Mouse (Mus musculus): ENCODE measurements around the gene Fkbp6. TPM values are rescaled to one million over a fixed set of nuclear protein-coding genes. Genes with fewer than 3 reads are reported as not detected.

Fkbp6 gene
- polyA plus RNA-seq, 1 experiment from 2014 or later = 0.41 TPM

DNA sequence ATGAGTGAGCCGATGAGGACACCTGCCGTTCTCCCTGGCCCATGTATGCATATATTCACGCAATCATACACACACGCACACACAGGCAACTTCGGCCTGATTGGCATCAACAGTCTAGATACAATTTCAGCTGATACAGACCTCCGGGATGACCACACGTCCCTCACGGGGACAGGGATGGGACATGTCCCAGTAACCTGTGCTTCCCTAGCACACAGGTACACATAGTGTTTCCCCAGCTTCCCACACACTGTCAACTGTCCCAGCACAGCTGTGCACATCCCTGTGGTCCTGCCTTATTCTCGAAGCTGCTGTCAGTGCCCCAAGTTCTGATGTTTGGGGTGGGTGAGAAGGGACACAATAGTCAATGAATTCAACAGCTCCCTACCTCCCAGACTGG lies 102.5 kb downstream of the Fkbp6 start:
- no peak for ATAC-seq (ENCODE audit: insufficient read depth, low FRiP score, low read depth)
- Histone ChIP-seq H3K36me3 (peaks cover 38% of the 10 kb centered on the region), H3K4me1 (peaks cover 12% of the 10 kb centered on the region), H3K9me3 (no peaks in the 10 kb centered on the region), H3K4me3 (replicated peaks) (no peak overlapping the region), H3K27ac (no peak overlapping the region), H3K4me2 (no peak overlapping the region), H3K9ac (no peak overlapping the region), H3K27me3 (replicated peaks) (peaks cover 25% of the 10 kb centered on the region)
- 66% methylated on average over 9 of the region's 9 CpGs for WGBS

DNA sequence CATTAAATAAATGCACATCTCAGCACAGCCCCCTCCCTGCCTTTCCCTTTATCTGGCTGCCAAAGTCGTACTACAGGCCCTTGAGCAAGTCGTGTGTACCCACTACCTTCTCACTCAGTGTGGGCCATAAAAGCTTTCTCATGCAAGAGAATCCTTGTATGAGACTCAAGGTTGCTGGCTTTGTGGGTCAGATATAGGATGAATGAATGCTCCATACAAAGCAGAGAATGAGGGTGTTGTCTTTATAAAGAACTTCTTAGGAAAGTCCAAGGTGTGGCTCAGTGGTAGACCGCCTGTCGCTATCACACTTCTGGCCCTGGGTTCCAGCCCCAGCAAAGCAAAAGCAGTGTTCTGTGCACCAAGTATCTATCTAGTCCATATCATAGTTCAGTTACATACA lies 103.3 kb downstream of the Fkbp6 start:
- no peak for ATAC-seq (ENCODE audit: insufficient read depth, low FRiP score, low read depth)
- Histone ChIP-seq H3K4me2 (no peak overlapping the region), H3K4me3 (replicated peaks) (no peak overlapping the region), H3K9ac (no peak overlapping the region), H3K4me1 (peaks cover 12% of the 10 kb centered on the region), H3K27me3 (replicated peaks) (peaks cover 25% of the 10 kb centered on the region), H3K36me3 (peaks cover 46% of the 10 kb centered on the region), H3K27ac (no peak overlapping the region), H3K9me3 (no peaks in the 10 kb centered on the region)
- WGBS = 65% methylated on average over 4 of the region's 4 CpGs

DNA sequence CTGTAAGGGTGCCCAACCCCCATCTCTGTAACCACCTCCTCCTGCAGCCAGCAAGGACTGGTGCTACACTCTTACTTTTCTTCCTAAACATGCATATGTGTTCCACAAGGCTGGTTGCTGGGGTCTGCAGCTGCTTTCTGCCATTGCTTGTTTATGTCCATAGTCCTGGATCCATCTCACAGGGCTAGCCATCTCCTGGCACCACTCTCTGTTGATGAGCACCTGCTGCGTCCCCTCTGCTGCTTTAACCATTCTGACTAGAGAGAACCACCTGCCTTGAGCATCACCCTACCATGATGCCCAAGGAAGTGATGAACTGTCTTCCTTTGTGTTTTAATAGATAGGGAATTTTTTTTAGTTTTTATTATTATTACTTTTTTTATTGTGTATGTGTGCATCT lies 106.7 kb downstream of the Fkbp6 start:
- H3K36me3 ChIP-seq = peaks cover 77% of the 10 kb centered on the region
- WGBS = 89% methylated on average over 1 of the region's 1 CpGs

DNA sequence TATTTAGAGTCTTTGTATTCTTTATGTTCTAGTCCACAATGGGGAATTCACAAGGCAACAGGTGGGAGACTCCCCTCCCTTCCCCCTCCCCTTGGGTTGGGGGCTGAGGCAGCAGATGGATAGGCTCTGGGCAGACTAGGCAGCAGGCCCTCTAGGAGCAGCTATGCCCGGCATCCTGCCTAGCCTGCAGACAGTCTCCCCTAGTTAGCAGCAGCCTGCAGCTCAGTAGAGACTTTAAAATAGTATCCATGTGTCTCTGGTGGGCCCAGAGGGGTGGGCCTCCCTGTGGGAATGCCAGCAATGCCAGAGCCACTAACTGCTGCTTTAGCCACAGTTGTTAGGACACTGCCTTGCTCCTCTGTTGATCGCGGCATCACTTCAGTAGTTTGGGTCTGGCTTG lies 107.2 kb downstream of the Fkbp6 start:
- no peak overlapping the region for H3K4me2 ChIP-seq
- no peak overlapping the region for H3K27ac ChIP-seq
- 85% methylated on average over 3 of the region's 3 CpGs for WGBS
- no peaks in the 10 kb centered on the region for H3K9me3 ChIP-seq
- no peaks in the 10 kb centered on the region for H3K4me1 ChIP-seq
- ATAC-seq (ENCODE audit: insufficient read depth, low FRiP score, low read depth) = no peak
- no peak overlapping the region for H3K4me3 ChIP-seq (replicated peaks)
- no peak overlapping the region for H3K9ac ChIP-seq
- no peaks in the 10 kb centered on the region for H3K27me3 ChIP-seq (replicated peaks)
- H3K36me3 ChIP-seq = peaks cover 77% of the 10 kb centered on the region

More for the DNA sequence above, 106.7 kb downstream of the Fkbp6 start:
- no peak for ATAC-seq (ENCODE audit: insufficient read depth, low FRiP score, low read depth)
- Histone ChIP-seq H3K4me3 (replicated peaks) (no peak overlapping the region), H3K9ac (no peak overlapping the region), H3K27me3 (replicated peaks) (no peaks in the 10 kb centered on the region), H3K4me2 (no peak overlapping the region), H3K4me1 (no peaks in the 10 kb centered on the region), H3K9me3 (no peaks in the 10 kb centered on the region), H3K27ac (no peak overlapping the region)

DNA sequence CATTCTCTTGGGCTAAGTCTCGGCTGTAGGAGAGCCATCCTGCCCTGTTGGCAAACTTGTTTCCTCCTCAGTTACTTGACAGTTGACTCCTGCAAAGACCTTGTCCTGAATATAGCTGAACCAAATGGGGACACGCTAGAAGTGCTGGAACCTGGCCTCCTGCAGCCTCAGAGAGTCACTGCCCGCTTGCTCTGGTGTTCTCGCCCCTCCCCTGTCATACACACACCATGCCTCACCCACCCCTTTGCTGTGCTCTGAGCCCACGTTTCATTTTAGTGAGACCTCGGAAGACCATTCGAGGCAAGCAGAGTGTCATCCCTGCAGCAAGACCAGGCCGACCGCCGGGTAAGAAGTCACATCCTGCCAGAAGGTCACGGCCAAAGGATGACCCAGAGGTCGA lies 107.7 kb downstream of the Fkbp6 start:
- no peak overlapping the region for H3K27ac ChIP-seq
- peaks cover 78% of the 10 kb centered on the region for H3K36me3 ChIP-seq
- H3K4me1 ChIP-seq = no peaks in the 10 kb centered on the region
- WGBS = 82% methylated on average over 12 of the region's 12 CpGs
- H3K9me3 ChIP-seq = no peaks in the 10 kb centered on the region
- no peak overlapping the region for H3K4me3 ChIP-seq (replicated peaks)
- H3K27me3 ChIP-seq (replicated peaks) = no peaks in the 10 kb centered on the region
- H3K9ac ChIP-seq = no peak overlapping the region
- ATAC-seq (ENCODE audit: insufficient read depth, low FRiP score, low read depth) = no peak
- H3K4me2 ChIP-seq = no peak overlapping the region

Small RNA genes lying within 50 kb of the gene (microRNA-seq; reads per million reads assigned to microRNA genes)
- 0.77 reads per million for gene Mir7033

Other genes starting within 250 kb of the Fkbp6 start
- 20.9 and 27.0 TPM in 2 replicates for gene Tbl2, start 200.4 kb downstream of the Fkbp6 start, polyA plus RNA-seq (2015; fragmentation: Nextera tagmentation; extraction: Ambion mirVana)
- 48.4 and 56.0 TPM in 2 replicates for gene Bcl7b, start 181.8 kb downstream of the Fkbp6 start, polyA plus RNA-seq (2015; fragmentation: Nextera tagmentation; extraction: Ambion mirVana)
- gene Baz1b, start 162.8 kb downstream of the Fkbp6 start, polyA plus RNA-seq (2015; fragmentation: Nextera tagmentation; extraction: Ambion mirVana) = 37.3 and 40.1 TPM in 2 replicates
- 0.90 and 1.4 TPM in 2 replicates for gene Fzd9, start 98.8 kb downstream of the Fkbp6 start, polyA plus RNA-seq (2015; fragmentation: Nextera tagmentation; extraction: Ambion mirVana)
- gene Trim50, start 3.3 kb upstream of the Fkbp6 start, polyA plus RNA-seq (2015; fragmentation: Nextera tagmentation; extraction: Ambion mirVana) = 0.37 and 0.83 TPM in 2 replicates
- gene Nsun5, start 19.9 kb upstream of the Fkbp6 start, polyA plus RNA-seq (2015; fragmentation: Nextera tagmentation; extraction: Ambion mirVana) = 29.0 and 32.0 TPM in 2 replicates
- gene Pom121, start 44.5 kb upstream of the Fkbp6 start, polyA plus RNA-seq (2015; fragmentation: Nextera tagmentation; extraction: Ambion mirVana) = 11.2 and 11.4 TPM in 2 replicates
- 23.3 and 23.8 TPM in 2 replicates for gene Hip1, start 195.1 kb upstream of the Fkbp6 start, polyA plus RNA-seq (2015; fragmentation: Nextera tagmentation; extraction: Ambion mirVana)
- not detected in 2 replicates for gene Ccl26, start 213.5 kb upstream of the Fkbp6 start, polyA plus RNA-seq (2015; fragmentation: Nextera tagmentation; extraction: Ambion mirVana)
- gene Ccl24, start 223.0 kb upstream of the Fkbp6 start, polyA plus RNA-seq (2015; fragmentation: Nextera tagmentation; extraction: Ambion mirVana) = 6.7 and 9.5 TPM in 2 replicates

All from stomach, embryonic 15.5 days (tissue).